Mouse (Mus musculus): ENCODE measurements around the gene Rnf145. TPM values are rescaled to one million over a fixed set of nuclear protein-coding genes. Genes with fewer than 3 reads are reported as not detected.
A peak's percentile ranks its signal among the peaks of the same experiment; 100 is the strongest.

The Rnf145 gene
- polyA plus RNA-seq, 1 experiment from 2014 or later = 82.1 TPM

DNA sequence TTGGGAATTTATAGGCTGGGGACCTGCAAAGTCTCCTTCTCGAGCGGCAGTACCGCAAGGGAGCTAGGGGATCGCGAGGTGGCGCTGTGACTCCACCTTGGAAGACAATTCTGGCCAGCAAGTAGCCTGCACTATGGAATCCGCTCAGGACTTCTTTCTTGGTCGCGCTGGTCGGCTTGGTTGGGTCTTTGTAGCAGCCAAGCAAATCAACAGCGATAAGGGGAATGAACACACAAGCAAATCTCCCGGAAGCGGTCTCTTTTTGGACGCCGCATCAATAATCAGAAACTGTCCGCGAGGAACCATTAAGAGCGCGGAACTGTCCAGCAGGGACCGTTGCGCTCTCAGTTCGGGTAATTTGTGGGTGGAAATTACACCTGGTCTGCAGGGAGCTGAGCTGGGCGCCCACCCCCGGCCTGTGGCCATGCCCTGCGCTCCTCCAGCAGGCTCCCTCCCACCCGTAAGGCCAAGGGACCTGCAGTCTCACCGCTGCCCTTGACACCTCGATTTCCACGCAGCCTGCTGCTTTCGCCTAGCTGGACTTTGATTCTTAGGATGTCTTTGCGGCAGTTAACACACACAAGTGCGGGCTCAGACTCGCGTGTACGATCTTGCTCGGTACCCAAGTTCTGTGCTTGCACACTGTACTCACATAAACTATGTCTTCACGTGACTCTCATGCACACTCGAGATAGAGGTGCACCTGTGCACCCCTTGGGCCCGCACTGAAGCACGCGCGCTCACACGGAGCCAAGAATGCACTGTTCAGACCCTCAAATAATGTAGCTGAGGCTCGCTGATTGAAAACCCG, 92.4 kb downstream of the Rnf145 start:
- Histone ChIP-seq H3K9me3 (no peaks in the 10 kb centered on the region), H3K27me3 (ENCODE audit: insufficient read depth, poor library complexity, severe bottlenecking) (peaks cover 51% of the 10 kb centered on the region), H3K36me3 (no peaks in the 10 kb centered on the region), H3K4me3 (peak overlapping the region; percentile 62), H3K27ac (no peak overlapping the region), H3K4me1 (peaks cover 29% of the 10 kb centered on the region)
- WGBS = under 1% methylated on average over 45 of the region's 45 CpGs
- peak; percentile 89 for DNase-seq (ENCODE audit: low spot score)

DNA sequence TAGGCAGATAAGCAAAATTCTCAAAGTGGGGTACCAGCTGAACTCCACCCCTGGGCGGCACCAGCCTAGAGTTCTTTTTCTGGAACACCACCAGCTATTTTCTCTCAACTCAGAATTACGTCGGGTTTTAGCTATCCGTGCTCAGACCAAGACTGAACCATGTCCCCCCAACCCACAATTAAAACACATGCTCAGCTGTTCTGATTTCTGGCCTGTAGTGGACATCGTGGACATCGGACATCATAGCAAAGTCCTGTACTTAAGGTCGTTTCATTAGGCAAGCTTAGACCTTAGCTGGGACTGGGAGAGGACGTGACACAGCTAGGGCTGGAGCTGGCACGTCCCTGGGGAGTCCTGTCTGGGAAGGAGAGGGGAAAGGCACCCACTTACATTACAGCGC, 93.4 kb downstream of the Rnf145 start:
- 3% methylated on average over 10 of the region's 10 CpGs for WGBS

GRCm38 (mm10) chr11:44612681-44613410, 94.1 kb downstream of the Rnf145 start:
- peaks cover 58% of the 10 kb centered on the region for H3K27me3 ChIP-seq (ENCODE audit: insufficient read depth, poor library complexity, severe bottlenecking)
- no peak for DNase-seq (ENCODE audit: low spot score)

More for the DNA sequence above, 93.4 kb downstream of the Rnf145 start:
- peaks cover 32% of the 10 kb centered on the region for H3K4me1 ChIP-seq
- H3K4me3 ChIP-seq = peak overlapping the region; percentile 62
- H3K9me3 ChIP-seq = no peaks in the 10 kb centered on the region
- H3K27me3 ChIP-seq (ENCODE audit: insufficient read depth, poor library complexity, severe bottlenecking) = peaks cover 58% of the 10 kb centered on the region
- no peak overlapping the region; the same call in 1 of the 2 replicates for H3K27ac ChIP-seq
- DNase-seq (ENCODE audit: low spot score) = no peak
- H3K36me3 ChIP-seq = no peaks in the 10 kb centered on the region

DNA sequence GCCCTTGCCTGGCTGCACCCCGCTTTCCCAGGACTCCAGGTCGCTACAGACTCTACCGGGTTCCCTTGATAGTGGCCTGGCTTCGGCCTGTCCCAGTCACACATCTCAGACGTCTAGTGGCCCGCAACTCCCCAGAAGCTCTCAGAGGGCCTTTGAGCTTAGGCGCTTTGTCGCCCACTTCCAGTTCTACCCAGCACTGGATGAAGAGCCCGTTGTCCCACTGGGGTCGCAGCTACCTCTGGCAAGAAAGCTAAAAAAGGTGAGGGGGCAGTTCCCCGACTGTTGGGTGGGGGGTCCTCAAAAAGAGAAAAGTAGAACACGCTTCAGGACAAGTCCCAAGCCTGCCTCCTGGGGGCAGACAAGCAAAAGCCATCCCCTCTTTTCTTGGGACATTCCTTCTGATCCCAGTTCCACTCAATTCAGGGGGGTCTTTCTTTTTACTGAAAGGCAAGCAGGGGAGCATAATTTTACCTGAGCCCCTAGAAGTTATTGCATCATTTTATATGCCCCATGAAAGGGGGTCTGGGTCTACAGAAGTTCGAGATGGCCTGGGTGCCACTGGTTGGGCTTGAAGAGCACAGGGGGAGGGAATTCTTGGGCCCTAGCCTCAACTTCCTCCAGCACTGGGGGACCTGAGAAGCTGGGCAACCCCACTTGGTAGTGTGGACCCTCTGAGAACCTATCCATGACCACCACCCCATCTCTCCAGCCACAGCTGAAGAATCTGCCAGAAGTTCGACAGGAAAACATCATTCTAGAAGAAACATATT, 94.8 kb downstream of the Rnf145 start:
- Histone ChIP-seq H3K36me3 (no peaks in the 10 kb centered on the region), H3K27ac (peak overlapping the region; percentile 75), H3K4me1 (peaks cover 32% of the 10 kb centered on the region), H3K4me3 (peak overlapping the region; percentile 62), H3K9me3 (no peaks in the 10 kb centered on the region), H3K27me3 (ENCODE audit: insufficient read depth, poor library complexity, severe bottlenecking) (peaks cover 58% of the 10 kb centered on the region)
- 5% methylated on average over 14 of the region's 14 CpGs for WGBS
- no peak for DNase-seq (ENCODE audit: low spot score)

More at GRCm38 (mm10) chr11:44612681-44613410, 94.1 kb downstream of the Rnf145 start:
- Histone ChIP-seq H3K4me1 (peaks cover 32% of the 10 kb centered on the region), H3K36me3 (no peaks in the 10 kb centered on the region), H3K27ac (peak overlapping the region; percentile 75), H3K4me3 (peak overlapping the region; percentile 62), H3K9me3 (no peaks in the 10 kb centered on the region)
- under 1% methylated on average over 38 of the region's 38 CpGs for WGBS

Small RNAs within 50 kb of the gene (microRNA-seq; reads per million reads assigned to microRNA genes)
- gene Gm22121 = not detected

Other genes with a start within 250 kb of the Rnf145 start
- gene Il12b, start 118.9 kb upstream of the Rnf145 start, polyA plus RNA-seq (2016; fragmentation: Nextera tagmentation; extraction: Ambion mirVana) = not detected in 2 replicates
- gene Ublcp1, start 48.5 kb upstream of the Rnf145 start, polyA plus RNA-seq (2016; fragmentation: Nextera tagmentation; extraction: Ambion mirVana) = 56.8 and 67.8 TPM in 2 replicates
- 7.6 and 17.9 TPM in 2 replicates for gene Ebf1, start 98.4 kb downstream of the Rnf145 start, polyA plus RNA-seq (2016; fragmentation: Nextera tagmentation; extraction: Ambion mirVana)